Mouse (Mus musculus): ENCODE data around the gene Gm28171.
"Not testable (repeated sequence)": the region's sequence is repeated elsewhere in the genome, so short reads cannot be mapped to it uniquely, and the experiment has no call there.

Gene Gm28171

GRCm38 (mm10) chrY:5793095-5793494 lies at the start of gene Gm28171:
TSS of gene Gm28171 (plus strand) at chrY:5793395.
- not testable (repeated sequence) for DNase-seq (ENCODE audit: low spot score)
